Mouse (Mus musculus) mouse trophoblast stem cell (cell line): ENCODE data around the gene Tomm34.
"Not testable (repeated sequence)": the region's sequence is repeated elsewhere in the genome, so short reads cannot be mapped to it uniquely, and the experiment has no call there.

Experiments
- in situ Hi-C, 2 experiments: fragments of 300-500 bp; cut with MseI, MboI; formaldehyde crosslinking; loops; 2 replicates in 1 of 2; 3 replicates in 1 of 2; pipeline ENCODE4 v1.15.1; 2025

The Tomm34 gene

DNA sequence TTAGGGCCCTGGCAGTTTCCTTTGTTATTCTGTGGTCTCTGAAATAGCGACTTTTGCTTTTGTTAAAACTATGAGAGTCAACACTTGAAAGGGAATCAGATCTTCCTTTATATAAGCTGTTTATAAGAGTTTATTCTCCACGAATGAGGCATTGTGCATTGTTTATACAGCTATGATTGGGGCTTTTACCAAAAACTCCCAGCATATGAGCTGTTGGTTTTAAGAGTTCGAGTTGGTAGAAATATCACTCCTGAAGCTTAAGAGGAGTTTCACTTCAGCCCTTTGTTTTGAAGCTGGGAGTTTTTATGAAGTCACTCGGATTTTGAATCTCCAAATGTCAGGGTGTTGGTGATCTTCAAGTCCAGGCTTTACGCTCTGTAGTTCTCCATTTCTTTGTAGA lies 6.9 kb upstream of the Tomm34 start:
- in situ Hi-C loops: no loop called here

DNA sequence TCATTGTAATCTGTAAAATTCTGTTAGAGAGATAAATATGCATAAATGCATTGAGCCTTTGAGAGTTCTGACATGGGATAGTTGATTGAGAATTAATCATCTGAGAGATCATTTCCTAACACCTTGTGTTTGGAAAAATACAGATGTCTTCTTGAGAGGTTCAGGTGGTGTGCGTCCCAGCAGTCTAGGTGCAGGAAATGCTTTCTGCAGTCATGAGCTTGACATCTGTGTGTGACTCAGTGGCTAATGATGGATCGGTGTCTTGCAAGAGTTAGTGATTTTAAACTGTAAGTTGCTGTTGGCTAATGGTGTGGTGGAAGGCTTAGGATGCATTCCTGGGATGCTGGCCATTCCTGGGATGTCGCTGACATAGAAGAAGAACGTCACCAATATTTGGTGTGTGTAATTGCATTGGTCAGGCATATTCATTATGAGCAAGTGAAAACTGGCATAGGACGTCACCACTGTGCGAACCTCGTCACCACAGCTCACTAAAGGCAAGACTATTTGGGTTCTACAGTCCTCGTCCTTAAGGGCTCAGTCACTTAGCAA lies 6.0 kb upstream of the Tomm34 start:
- in situ Hi-C loops: no loop called here

DNA sequence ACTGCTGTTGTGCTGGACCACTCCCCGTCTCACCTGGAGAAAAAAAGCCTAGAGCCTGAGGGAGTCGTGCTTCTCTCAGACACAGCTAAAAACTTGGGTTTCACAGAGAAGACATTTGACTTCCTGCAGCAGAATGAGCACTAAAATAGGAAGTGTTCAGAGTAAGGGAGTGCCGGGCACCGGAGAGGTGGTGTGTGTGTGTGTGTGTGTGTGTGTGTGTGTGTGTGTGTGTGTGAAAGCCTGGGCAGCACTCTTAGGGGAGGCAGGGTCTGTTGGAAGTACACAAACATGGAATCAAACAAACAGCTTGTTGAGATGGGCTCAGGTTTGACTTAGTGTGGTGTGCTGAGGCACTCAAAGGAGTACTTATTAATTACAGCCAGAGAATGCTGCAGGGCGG lies 4.1 kb upstream of the Tomm34 start:
- in situ Hi-C loops: no loop called here

DNA sequence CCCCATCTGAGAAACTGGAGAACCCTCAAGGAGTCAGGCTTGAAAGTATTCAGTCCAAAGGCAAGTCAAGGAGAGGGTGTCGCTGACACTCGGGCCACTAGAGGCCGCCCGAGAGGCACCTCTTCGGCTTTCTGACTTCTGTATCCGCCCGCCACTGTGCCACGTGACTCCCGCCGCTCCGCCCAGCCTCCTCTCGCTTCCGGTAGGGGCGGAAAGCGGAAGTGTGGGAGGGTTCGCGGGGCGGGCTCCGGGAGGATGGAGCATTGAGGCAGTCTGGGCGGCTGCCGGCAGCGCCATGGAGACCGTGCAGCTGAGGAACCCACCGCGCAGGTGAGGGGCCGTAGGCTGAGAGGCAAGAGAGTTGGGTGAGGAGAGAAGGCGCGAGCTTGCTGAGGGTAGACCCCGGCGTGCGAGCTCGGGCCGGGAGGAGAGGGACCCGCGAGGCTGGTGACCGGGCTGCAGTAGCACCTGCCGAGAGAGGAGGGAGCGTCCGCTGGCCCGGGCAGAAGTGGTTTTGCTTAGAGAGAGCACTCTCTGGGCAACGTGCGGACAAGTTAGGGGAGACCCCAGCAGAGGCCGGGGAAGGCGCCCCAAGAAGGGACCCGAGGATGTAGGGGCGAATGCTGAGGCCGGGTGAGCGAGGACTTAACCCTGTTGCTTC lies 3.1 kb upstream of the Tomm34 start:
- in situ Hi-C loops: no loop called here

DNA sequence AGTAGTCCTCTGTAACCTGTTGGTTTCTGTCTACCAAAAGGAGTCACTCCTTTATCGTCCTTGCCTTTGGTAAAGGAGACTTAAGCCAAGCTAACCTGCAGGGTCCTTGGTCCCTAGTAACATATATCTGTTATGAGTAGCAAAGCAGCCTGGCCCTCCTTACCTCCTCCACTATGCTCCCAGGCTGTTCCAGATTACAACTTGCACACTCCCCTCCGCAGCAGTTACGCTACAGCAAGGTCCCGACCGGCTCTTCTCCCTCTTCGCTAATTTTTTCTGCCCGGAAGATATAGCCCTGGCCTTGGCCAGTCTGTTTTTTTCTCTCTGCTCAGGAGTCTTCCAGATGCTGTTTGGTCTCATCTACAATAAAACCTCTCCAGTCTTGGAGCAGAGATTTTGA lies 2.2 kb upstream of the Tomm34 start:
- in situ Hi-C loops: no loop called here

DNA sequence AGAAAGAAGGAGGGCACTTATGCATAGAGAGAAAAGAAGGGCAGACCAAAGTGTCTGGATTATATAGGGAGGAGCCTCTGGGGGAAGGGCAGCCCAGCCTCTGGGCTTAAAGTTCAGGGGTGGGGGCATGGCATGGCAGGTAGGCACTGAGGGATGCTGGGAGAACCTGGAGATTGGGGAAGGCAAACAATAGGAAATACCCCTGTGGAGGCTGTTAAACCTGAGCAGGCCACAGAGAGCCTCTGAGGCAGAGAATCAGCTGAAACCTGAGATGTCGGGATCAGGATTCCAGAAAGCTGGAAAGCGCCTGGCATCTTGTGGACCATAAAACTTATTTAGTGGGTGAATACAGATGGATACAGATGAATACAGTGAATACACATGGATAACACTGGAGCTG lies 1.1 kb upstream of the Tomm34 start:
- in situ Hi-C loops: no loop called here

DNA sequence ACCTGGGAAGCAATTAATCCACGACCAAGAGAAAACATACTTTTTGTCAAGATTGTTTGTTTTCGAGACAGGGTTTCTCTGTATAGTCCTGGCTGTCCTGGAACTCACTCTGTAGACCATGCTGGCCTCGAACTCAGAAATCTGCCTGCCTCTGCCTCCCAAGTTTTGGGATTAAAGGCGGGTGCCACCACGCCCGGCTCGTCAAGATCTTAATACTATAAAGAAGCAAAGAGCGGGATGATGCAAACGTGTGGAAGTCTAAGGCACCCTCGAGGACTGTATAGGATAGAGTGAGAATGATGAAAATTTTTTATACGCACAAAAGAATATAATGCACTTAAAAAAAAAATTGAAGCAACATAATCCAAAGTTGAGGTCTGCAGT lies 460 bp upstream of the Tomm34 start:
- in situ Hi-C loops: not testable (repeated sequence)

DNA sequence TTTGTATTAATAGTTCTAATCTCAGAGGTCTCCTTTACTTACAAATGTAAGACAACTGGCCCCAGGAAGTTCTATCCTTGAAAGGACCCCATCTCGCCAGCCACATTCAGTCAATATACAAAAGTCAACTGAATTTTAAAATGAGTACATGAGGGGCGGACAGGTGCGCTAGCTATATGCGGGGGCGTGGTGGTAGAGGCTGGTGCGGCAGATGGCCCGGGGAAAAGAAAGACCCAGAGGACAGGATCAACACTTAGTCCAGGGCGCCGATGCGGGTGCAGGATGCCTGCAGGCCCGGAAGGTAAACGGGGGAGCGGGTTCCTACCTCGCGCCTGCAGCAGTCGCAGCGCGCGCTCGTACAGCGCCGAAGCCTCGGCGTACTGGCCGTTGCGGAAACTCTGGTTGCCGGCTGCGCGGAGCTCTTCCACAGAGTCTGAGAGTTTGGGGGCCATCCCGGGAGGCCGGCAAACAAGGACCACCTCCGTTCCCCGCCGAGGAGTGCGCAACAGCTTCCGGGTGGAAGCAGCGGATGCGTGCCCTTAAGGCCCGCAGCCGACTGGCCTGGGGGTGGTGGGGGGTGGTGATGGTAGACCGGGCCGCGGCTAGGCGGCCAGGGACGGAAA lies 716 bp downstream of the Tomm34 start, which contains the start of gene Stk4:
Gene Stk4 (plus strand): TSS at position 181 of the 623 bp plus-strand sequence.
- in situ Hi-C loops: no loop called here

DNA sequence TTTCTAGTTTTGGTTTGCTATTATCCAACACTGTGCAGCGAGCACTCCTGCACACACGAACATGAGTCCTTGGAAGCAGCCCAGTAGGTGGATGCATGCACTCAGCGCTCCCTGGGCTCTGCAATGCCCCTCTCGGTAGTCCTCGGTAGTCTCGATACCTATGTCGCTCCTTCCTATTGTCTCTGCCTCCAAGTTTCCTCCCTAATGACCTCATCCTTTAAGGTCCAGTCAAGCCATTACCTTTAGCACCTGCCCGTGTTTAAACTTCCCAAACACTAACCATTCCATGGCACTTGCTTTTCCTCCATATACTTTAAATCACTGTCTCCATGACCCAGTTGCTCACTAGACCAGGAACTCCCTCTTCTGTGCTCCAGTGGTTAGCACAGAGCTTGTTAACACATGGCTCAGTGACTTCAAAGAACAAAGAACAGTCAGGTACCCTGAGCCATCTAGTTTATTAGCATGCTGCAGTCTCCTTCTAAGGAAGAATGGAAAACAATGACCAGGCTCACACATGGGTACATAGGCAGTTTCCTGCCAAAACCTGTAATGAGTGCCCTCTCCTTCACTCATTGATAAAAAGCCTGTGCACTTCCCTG lies 11.2 kb downstream of the Tomm34 start:
- in situ Hi-C loops: no loop called here

DNA sequence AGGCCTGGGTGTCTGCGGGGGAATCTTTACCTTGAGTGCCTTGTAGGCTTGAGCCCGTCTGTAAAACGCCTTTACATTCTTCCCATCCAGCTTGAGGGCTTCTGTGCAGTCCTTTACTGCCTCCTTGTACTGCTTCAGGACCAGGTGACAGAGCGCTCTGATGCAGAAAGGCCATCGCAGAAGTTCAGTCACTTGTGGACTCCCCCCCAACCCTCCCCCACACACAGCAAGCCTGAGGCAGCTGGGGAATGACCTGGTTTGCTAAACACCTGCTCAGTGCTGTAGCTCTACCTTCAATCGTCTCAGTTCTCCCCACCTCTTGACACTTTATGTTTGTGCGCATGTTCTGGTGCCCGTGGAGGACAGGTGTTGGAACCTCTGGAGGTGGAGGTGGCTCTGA lies 16.3 kb downstream of the Tomm34 start:
- in situ Hi-C loops: no loop called here

DNA sequence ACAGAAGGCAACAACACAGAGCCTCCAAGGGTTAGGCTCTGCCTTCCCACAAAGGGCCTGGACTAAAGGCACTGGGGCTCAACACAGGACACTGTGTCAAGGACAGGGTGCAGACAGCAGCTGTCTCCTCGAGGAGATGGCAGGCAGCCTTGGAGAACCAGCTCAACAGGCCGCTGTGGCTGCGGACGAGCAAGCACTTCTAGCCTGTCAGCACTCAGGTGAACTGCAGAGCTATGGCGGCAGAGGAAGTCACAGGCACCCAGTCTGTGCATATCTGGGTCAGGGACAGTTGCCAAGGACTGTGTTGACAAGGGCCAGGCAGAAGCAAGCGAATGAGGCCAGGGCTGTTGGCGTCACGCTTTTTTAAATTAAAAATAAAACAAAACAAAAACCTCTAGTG lies 17.2 kb downstream of the Tomm34 start:
- in situ Hi-C loops: no loop called here

DNA sequence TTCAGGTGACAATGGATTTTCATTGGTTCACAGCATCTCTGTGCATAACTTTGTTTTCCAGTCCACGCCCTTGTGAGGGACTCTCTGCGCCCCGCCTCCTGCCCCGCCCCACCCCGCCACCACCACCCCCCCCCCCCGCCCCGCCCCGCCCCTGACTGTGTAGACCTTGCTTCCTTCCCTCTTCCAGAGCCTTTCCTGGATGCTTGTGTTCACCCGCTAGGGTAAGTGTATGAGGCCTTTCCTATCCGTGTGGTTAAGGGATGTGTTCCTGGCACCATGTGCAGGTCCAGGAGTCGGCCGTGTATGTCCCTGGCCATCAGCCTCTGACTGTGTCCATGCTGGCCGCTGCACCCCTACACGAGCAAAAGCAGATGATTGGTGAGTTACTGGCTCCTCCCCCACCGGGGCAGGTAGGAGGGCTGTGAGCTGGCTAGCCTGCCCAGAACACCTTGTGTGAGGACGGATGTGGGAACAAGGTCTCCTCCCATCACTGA lies 23.7 kb downstream of the Tomm34 start:
- in situ Hi-C loops: no loop called here

DNA sequence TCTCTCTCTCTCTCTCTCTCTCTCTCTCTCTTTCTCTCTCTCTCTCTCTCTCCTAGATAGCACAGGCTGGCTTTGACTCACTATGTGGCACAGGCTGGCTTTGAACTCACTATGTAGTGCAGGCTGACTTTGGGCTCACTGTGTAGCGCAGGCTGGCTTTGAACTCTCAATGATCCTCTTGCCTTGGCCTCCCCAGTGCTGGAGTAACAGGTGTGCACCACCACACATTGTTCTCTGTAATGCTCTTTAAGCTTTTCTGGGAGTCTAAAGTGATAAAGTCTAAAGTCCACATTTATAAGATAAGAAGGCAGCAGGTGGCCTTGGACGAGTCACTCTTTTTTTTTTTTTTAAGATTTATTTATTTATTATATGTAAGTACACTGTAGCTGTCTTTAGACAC lies 29.4 kb downstream of the Tomm34 start:
- in situ Hi-C loops: no loop called here

DNA sequence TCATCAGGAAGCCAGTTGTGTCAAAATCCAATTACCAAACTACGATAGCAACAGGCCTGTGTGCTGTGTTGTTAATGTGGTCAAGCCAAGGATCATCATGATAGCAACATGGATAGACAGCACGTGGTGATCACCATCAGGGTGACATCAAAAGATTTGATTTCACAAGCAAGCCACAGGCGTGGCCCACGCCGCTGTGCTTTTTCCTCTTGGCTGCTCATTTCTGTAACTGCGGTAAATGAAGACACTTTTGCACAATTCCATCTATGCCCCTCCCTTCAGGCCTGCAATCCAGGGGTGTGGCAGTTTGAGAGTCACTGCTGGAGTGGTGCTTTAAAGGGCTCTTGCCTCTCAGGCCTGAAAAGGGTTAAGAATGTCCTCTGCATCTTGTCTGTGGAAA lies 30.0 kb downstream of the Tomm34 start:
- in situ Hi-C loops: no loop called here

DNA sequence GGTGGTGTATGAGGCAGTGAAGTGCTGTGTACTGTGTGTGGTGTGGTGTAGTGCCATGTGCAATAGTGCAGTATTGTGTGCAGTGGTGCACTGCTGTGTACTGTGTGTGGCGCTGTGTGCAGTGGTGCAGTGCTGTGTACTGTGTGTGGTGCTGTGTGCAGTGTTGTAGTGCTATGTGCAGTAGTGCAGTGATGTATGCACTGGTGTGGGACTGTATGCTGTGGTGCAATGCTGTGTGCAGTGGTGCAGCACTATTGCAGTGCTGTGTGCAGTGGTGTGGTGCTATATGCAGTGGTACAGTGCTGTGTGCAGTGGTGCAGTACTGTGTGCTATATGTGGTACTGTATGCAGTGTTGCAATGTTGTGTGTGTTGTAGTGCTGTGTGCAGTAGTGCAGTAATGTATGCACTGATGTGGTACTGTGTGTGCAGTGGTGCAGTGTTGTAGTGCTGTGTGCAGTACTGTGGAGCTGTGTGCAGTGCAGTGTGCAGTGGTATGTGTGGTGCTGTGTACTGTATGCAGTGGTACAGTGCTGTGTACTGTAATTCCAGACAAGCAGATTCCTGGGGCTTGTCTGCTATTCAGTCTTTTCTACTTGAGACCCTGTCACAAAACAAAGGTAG lies 32.5 kb downstream of the Tomm34 start:
- in situ Hi-C loops: no loop called here

DNA sequence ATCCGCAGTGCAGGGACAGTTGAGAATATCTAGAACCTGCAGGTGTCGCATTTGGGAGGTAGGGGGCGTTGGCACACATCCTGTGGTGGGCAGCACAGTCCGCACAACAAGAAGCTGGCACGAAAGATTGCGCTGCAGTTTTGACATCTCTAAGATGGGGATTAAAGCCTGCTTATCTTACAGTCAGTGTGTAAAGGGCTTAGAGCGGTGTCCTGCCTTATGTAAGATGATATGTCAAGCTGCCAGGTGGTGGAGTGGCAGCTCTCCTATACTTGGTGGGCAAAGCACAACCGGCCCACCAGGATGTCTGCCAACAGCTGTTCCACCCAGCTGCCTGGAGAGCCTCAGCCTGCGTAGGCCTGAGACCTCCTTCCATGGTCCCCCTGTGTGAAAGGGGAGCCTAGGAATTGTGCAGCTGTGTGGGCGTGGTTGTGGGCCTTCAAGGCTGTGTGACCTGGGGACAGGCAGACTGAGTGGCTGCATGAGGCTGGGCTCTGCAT lies 34.4 kb downstream of the Tomm34 start:
- in situ Hi-C loops: no loop called here

DNA sequence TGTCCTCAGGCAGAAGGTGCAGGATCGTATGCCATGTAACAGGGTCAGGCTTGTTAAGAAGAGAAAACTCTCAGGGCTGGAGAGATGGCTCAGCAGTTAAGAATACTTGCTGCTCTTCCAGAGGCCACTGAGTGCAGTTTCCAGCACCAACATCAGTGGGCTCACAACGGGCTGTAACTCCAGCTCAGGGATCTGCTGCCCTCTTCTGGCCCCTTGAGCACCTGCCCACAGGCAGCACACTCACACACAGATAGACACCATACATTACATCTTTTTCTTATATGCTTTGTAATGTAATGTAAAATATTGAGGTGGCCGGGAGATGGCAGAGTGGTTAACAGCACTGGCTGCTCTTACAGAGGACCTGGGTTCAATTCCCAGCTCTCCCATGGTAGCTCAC lies 38.0 kb downstream of the Tomm34 start:
- in situ Hi-C loops: no loop called here

DNA sequence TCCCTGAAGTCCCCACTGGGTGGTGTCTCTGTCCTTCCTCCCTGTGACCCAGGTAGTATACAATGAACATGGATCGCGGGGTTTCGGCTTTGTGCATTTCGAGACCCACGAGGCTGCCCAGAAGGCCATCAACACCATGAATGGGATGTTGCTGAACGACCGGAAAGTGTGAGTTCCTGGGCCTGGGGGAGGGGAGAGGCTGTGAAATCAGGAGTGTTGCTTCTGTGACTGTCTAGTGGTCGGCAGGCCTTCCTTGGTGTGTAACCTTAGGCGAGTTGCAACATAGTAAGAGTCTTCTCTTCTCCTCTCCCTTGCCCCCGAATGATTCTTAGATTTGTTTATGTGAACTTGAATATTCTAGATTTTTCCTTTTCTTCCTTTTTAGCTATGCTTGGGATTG lies 39.8 kb downstream of the Tomm34 start:
- in situ Hi-C loops: no loop called here

DNA sequence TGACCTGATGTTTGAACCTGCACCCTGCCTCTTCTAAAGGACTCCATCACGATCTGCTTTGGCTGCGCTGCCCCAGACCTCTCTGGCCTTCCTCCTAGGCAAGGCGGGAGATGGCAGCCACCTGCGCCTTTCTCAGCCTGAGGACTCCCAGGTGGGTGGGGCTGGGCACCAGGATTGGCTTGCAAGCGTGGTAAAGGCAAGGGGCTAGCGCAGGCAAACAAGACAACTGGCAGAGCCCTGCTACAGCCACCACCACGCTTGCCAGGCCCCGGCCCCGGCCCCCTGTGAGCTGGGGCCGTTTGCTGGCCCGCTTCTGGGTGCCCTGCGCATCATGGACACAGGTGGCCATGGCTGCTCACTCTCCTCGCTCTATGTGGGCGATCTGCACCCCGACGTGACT lies 45.8 kb downstream of the Tomm34 start, which contains the start of gene Pabpc1l:
Gene Pabpc1l (plus strand): TSS at position 301 of the 400 bp plus-strand sequence.
- in situ Hi-C loops: no loop called here

DNA sequence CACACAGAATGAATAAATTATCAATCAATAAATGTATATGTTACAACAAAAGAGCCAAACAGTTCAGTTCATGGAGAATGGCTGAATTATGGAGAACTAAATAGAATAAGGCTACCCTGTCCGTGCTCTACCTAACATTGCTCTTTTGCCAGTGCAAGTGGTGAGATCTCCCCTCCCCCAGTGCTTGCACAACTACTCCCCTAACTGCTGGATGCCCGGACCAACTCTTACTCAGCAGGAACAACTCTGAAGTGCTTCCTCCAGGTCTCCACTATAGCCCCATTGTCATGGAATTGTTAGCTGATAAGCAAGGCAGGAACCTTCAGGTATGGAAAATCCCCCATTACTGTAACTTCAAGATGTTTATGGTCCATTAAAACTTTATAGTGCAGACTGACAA lies 48.9 kb downstream of the Tomm34 start:
- in situ Hi-C loops: no loop called here

DNA sequence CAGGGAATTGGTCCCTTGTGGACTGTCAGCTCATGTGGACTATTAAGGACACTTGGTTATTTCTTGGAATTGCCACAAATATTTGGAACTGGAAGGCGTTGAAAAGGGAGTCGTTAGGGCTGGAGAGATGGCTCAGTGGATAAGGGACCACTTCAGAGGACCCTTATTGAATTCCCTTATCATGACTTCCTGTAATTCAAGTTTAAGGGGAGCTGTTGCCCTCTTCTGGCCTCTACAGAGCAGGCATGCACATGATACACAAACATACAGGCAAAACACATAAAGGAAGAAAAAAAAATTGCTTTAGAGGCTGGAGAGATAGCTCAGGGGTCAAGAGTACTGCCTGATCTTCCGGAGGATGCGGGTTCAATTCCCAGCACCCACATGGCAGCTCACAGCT lies 51.0 kb downstream of the Tomm34 start:
- in situ Hi-C loops: no loop called here

DNA sequence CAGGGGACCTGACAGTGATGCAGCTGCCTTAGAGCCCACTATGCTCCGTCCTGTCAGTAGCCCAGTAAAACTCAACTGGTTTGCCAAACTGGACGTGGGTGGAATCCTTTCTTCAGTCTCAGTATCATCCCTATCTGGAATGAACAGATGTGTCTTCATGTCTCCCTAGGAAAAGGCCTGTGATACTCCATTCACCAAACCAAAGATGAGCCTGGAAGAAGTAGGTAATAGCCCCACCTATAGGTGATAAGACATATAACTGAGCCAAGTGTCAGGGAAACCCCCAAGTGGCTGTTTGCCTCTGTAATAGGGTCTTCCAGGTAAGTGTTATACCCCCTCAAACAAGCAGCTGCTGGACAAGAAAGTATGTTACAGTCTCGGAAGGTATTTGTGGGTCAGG lies 52.1 kb downstream of the Tomm34 start:
- in situ Hi-C loops: no loop called here
